Mouse (Mus musculus): ENCODE data around the gene Alox12e.

- no peak for TF ChIP-seq CTCF (IDR thresholded peaks at IDR 0.05; ENCODE audit: extremely low read depth, insufficient read length, insufficient replicate concordance, low read depth, low read length)
- no peak for TF ChIP-seq POLR2A (IDR thresholded peaks at IDR 0.05; ENCODE audit: low read depth, low read length)
Observed at GRCm38 (mm10) chr11:70297405-70297804, 25.0 kb downstream of the Alox12e start.

All from small intestine, adult 2 months (tissue).